Mouse (Mus musculus) right cerebral cortex, postnatal 4 days (tissue): ENCODE results near the gene Olfml2a.

Experiments used
- DNase-seq: peaks from one replicate; pipeline ENCODE4 v3.0.0-alpha.2; 2022

The Olfml2a gene

DNA sequence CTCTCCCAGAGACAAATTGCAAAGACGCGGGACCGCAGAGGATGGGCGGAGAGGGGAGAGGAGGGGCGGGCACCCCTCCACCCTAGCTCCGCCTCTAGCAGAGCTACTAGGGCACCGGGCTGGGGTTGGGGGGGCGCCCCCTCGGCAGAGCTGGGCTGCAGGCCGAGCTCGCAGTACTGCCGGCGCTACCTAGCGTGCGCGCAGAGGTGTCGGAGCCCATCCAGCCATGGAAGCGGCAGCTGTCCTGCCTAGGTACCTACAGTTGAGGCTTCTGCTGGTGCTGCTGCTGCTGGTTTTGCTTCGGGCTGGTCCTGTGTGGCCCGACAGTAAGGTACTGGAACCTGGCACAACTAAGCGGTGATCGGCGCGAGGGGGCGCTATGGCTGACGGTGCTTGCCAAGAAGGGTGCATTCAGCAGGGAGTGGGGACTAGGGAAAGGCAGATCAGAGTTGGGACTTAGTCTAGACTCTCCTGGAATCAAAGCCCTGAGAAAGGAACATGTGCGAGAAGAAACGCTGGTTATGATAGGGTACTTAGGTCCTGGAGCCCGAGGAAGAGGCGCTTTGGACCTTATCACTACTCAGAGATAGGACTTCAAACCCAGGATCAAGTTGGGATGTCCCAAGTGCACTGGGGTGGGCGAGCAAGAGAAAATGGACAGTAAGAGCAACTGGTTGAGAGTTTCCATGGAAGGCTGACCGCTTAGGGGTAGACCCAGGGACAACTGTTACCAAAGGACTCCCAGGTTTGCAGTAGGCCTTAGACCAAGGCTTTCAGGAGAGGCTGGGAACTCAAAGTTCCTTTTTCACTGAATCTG lies at the start of gene Olfml2a:
Gene Olfml2a (plus strand): TSS at position 128 of the 817 bp plus-strand sequence.
- peak; percentile 74 for DNase-seq

DNA sequence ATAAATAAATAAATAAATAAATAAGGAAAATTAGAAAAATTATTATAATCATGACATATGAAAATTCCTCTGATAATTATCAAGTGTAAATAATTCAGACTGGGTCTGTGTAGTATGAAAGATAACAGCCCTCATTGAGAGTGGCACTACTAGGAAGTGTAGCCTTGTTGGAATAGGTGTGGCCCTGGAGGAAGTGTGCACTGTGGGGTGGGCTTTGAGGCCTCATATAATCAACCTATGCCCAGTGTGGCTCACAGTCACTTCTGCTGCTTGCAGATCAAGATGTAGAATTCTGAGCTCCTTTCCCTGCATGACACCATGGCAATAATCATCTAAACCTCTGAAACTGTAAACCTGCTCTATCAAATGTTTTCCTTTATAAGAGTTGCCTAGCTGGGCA lies 28.9 kb upstream of the Olfml2a start:
- no peak for DNase-seq

DNA sequence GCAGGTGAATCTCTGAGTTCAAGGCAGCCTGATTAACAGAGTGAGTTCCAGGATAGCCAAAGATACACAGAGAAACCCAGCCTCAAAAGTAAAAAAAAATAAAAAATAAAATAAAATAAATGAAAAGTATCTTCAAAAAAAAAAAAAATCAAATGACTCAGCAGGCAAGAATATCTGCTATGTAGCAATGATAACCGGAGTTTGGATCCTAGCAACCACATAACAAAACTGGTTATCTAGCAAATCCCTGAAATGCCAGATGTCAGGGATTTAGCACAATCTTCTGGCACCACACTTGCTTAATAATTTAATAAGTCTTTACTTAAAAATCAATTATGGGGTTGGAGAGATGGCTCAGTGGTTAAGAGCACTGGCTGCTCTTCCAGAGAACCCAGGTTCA lies 27.5 kb upstream of the Olfml2a start:
- DNase-seq, result no peak

DNA sequence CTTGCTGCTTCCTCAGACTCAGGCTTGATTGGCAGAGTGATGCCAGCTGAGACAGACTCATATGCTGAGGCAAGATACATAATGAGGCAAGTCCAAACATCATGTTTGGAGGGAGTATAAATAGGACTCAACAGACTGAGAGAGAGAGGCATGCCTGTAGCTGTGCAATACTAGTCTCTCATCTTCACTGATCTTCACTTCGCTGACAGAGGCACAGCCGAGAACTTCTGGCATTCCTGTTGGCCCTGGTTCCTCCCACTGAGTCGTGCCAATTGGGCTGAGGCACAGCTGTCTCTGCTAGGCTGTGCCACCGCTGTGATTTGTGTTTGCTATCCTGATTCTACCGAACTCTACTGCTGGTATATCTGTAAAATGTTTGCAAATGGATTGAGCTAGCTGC lies 25.7 kb upstream of the Olfml2a start:
- no peak for DNase-seq

DNA sequence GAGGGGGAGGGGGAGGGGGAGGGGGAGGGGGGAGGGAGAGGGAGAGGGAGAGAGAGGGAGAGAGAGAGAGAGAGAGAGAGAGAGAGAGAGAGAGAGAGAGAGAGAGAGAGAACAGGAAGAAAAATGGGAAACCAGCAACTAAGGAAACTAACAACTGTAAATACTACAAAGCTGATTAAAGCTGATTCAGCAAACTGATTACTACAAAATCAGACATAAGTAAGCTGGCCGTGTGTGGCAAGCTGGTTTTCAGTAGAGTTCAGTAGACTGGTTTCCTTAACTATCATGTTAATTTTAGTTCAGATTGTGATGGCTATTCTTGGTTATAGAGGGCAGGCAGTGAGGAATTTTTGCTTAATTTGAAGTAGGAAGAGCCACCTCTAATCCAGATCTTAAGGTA lies 23.2 kb upstream of the Olfml2a start:
- DNase-seq, result no peak

DNA sequence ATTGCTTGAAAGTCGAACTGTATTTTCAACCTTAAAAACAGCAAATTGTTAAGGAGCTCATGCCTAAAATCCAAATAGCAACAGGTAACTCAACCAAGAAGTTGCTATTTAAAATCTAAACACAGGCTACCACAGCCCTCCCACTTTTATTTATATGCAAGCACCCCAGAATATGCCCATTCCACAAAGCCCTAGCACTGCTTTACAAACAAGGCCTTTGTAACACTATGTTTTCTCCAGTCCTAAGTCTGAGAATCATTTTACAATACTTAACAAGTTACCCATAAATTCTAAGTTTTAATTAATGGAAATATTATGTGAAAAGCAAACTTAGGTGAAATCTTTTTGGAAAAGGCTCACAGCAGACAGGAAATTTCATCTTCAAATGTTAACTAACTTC lies 17.3 kb upstream of the Olfml2a start:
- no peak for DNase-seq

DNA sequence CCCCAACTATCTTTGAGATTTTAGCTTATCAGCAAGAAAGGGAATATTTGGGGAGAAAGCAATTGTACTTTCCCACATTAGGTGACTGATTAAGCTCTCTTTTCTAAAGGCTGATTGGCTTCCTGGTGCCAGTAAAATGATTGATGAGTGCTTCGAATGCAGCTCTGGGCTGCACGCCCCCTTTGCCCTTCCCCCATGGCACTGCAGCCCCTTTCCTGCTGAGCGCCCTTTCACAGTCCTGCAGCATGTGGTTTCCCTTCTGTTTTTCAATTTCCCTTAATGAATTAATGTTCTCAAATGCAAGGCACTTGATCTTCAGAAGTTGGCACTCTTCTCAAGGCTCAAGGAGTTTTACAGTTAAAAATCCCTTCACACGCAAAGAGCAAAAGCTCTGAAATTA lies 16.8 kb upstream of the Olfml2a start:
- no peak for DNase-seq

DNA sequence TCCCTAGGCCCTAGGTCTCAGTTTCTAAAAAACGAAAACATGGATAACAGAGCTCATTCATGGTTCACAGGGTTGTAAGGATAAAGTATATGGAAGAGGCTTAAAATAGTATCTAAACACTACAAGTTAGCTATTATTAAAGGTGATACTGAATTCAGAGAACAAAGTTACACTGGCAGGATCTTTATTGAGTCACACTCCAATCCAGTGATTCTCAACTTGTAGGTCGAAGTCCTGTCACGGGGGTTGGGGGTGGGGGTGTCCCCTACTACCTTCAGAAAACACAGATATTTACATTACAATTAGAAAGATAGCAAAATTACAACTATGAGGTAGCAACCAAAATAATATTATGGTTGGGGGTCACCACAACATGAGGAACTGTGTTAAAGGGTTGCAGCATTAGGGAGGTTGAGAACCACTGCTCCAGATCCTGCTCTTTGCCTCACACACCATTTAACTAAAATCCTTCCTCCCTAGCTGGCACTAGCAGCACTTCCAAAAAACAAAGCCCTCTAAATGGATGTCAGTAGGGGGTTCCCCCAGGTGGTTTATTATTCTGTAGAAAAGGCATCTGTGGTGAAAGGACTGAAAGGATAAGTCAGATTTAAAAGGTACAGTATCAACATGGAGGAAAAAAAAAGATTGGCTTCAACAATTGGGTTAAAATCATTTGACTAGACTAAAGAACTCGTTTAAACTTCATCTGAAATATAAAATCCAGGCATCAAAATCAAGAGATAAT lies 14.7 kb upstream of the Olfml2a start:
- no peak for DNase-seq

DNA sequence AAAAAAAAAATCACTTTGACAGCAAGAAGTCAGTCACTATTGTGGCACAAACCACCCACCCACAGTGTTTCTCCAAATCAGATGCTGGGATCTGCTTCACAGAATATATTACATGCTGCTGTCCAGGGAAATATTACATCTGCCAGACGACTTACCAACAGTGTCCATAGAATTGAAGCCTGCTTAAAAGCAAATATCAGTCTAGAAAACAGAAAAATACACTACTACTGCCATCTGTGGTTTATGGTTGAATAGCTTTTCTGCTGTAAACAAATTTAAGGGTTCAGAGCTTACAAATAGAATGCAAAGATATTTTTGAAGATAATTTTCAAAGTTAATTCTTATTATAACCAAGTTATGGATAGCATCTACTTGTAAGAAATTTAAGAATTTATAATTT lies 10.4 kb upstream of the Olfml2a start:
- no peak for DNase-seq

DNA sequence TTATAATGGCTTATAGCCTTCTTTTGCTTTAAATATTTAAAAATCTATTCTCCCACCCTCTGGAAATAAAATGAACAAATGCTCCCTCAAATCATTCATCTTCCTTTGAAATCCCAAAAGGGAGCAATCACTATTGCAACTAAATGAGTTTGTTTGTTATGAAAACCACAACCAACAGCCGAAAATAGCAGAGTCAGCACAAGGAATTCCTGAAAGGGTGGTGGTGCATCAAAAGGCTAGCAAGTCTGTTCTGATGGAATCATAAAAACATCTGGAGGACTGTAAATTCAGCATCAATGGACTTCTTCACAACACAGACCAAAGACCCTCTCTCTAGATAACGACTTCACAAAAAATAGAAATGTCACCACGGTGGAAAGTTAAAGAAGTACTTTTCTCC lies 8.3 kb upstream of the Olfml2a start:
- no peak for DNase-seq

DNA sequence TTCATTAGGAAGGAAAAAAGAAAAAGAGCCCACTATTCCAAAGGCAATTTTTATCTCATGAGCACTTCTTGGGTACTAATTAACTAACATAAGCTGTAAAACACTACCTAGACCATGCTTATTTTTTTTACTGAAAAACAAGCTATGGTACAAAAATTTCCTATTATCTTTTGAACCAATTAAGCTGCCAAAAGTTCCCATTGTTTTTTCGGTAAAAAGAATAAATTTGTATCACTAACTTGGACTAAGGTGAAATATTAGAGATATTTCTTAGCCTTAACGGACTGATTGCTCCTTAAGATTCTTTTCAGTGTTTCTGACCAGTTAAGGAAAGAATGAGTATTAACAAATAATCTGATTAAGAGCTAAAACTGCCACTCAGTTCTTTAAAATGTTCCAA lies 7.9 kb upstream of the Olfml2a start:
- no peak for DNase-seq

DNA sequence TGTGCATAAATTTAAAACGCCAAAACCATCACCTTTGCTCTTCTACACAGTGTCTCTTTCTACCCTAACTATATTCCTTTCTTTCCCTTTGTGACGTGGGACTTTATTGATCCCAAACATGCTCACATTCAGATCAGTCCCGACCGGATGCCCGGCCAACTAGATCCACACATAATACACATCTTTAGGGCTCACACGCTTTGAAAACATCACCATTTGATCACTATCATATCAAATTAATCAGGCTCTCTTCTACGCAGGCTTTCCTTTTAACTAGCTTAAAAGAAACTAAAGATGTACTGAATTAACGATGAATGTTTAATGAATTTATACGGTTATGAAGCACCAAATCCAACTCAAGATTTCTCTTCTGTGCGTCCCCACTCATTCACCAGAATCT lies 7.2 kb upstream of the Olfml2a start:
- no peak for DNase-seq

DNA sequence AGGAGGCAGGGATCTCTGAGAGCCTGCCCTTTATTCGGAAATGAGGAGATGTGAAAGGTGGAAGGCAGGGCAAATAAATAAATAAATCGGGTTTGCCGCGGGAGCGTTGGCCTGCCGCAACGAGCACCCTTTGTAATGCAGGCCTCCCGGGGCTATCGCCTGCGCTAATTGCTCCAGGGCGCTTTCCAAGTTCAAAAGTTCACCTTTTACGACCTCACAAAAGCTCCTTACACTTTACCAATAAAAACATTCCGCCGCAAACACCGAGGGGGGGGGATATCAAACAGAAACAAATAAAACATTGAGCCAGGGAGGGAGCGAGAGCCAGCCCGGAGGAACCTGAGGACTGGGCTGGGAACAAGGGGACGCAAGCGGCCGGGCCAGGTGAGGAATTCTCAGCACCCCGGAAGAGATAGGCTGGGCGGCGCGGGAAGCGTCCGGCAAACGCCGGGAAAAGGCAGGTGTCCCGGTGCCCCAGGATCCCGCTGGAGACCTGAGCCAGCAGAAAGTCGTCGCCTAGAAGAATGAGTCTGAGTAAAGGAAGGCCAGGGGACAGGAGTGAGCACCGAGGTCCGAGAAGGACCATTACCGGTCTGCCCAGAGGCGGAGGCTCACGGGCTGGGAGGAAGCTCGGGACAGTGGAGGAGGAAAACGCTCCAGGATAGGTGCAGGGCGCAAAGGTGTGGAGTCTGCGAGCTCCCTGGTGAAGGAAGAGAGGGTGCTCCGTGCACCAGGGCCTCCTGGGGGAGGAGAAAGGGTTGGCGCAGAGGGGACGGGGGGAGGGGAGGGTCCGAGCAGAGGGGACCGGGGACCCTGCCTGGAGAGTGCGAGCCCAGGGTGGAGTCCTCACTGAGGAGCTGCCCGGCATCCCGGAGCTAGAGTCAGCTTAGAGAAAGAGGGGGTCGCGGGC lies 6.4 kb upstream of the Olfml2a start:
- no peak for DNase-seq

DNA sequence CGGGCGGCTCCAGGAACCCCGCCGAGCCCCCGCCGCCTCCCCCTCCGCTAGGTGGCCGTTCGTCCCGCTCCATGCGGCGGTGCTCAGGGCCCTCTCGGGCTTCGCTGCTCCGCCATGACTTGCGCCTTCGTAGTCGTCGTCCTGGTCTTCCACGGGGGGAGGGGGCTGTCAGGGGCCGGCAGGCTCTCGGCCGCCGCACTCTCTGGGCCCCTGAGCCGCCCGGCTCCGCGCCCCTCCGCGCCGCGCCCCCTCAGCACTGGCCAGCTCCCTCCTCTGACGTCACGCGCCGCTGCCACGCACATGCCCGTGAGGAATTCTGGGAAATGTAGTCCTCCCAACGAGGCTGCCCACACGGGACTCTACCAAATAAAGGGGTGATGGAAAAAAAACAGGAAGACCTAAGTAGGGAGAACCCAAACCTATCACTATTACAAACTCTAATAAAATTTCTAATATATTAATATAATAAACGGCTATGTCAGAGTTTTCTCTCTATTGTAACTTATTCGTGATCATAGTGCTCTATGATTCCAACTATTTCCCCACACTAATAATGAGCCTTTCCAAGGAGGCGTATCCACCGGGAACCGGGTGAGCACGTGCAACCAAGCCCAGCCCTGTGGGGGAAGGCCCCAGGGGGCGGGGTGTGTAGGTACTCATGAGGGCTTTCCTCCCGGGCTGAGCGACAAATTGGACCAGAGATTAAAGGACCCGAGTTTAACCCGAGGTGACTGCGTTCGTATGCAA lies 5.5 kb upstream of the Olfml2a start:
- DNase-seq, result peak; percentile 90

DNA sequence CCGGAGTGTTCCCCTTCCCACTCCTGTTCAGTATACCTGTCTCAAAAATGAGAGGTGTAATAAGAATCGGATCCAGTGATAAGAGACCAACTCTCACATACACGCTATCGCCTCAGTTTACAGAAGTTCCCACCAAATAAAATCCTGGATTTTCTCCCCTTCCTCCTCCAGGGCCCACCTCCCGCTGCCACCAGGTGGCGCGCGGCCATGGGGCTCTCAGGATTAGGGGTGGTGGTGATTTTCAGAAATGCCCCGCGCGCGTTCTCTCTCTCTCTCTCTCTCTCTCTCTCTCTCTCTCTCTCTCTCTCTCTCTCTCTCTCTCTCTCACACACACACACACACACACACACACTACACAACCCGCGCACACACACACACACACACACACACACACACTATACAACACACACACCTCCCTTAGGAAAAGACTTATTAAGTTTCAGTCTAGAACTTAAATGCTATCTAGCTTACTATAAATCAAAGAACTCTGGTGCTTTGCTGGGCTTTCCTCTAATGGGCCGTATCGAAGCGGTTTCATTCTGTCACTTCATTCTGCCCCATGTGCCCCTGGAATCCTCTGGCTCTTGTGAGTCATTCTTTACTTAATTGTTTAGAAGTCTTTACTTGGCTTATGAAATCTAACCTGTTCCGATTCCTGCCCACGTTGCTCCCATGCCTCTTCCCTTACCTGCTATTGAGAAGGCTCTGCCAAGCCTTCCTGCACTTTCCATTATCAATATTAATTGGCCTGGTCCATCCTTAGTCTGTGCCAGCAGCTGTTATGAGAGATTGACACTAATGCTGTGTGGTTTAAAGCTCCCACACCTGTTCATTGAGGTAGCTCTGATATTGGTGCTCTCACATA lies 4.4 kb upstream of the Olfml2a start, which contains the start of gene Nr6a1:
Gene Nr6a1 (minus strand): TSS at position 574 of the 865 bp plus-strand sequence.
- peak; percentile 78 for DNase-seq

DNA sequence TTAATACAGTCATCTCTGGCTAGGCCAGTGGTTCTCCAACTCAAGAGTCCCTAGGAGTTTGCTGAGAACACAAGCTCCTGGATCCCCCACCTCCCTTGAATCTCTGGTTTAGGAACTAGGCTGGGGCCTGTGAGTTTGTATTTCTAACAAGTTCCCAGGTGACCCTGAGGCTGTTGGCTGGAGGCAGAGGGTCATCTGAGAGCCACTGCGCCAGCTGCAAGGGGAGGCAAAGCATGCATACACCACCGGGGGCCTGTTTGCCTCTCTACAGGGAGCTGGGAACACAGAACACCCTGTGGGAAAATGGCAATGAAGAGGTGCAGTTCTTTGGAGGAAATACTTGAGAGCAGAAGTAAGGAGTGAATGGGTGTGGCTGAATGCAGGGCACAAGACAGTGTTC lies 1.5 kb upstream of the Olfml2a start:
- no peak for DNase-seq

DNA sequence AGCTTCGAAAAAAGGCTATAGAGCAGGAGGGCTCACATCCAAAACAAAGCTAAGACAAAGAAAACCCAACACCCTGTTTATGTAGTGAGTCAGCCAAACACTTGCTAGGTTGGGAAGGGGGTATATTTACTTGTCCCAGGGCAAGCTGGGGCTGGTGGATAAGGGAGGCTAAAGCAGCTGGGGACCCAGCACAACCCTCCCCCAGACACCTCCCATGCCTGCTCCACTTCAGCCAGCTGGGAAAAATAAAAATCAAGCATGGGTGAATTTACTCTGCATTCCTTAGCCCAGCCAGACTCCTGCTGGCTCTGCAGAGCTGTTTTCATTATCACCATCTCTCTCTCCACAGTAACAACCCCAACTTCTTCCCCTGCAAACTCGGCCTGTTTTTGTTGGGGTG lies 2.2 kb downstream of the Olfml2a start:
- DNase-seq, result no peak

DNA sequence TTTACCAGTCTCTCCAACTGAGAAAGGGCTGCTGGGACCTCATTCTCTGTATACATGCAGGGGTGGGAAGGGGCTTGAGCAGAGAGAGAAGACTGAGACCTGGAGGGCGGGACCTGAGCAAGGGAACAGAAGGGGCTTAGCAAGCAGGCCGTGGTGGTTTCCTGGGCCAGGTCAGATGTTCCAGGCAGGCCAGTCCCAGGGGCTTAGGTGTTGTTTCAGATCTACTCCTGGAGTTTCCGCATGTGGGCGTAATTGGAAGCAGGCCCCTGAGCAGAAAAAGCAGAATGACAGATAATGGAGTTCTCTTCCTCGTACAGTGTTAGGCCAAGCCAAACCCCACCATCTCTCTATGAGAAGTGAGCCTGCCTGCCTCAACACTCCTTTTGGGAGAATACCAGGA lies 3.2 kb downstream of the Olfml2a start:
- DNase-seq, result no peak

DNA sequence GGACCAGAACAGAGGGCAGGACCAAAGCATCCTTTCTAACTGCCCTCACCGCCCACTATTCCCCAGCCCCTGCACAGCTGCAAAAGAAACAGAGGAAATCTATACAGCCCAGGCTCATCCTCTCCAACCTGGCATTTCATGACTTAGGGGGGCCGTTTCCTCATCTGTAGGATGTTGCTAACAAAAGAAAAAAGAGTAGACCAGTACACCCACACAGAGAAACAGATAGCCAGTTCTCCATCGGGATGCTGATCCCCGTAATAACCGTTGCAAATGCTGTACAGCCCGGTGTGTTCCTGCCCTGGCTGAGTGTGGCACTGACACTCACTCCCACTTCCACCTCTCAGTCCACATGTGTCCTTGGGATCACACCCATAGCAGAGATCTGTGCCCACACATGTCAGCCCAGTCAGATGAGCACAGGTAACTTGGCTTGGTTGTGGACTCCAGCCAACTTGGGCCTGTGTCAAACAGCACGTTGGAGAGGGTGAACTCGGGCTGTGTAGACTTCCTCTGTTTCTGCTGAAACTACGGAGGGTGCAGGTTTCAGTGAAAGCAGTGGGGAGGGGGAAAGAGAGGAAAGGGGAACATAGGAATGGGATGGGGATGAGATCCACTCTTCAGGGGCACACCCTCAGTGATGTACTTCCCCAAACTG lies 5.1 kb downstream of the Olfml2a start:
- DNase-seq, result no peak

DNA sequence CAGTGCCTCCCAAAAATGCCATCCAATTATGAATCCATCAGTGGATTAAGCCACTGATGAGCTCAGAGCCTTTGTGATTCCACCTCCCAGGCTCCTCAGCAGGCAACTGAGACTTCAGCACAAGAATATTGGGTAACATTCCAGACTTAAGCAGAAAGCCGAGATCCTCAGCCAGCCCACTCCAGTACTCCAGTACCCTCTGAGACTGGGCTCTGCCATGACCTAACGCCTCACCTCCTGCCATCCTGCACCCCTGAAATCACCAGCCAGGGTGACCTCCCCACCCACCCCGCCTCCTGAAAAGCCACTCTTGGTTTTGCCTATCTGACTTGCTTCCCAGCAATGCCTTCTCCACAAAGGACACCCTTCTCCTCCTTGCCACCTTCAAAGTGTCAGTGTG lies 5.6 kb downstream of the Olfml2a start:
- no peak for DNase-seq

DNA sequence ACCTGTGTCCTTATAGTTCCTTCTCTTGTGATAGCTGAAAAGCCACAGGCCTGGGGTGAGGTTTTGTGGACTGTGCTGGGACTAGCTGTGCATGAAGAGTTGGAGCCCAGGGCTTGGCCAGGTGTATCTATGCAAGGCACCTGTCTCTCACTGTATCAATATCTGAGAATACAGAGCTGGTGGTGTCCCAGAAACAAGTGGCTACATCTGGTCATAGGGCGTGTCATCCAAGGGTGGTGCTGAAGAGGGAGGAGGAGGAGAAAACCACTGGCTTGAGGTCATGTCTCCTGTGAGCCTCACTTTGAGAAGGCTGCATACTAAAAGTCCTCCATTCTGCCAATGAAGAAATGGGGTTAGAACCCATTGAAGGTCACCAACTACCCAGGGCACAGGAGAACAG lies 6.2 kb downstream of the Olfml2a start:
- no peak for DNase-seq
